Mouse (Mus musculus) cerebral cortex, adult 2 months (tissue): ENCODE measurements around the gene Arhgef17.

ENCODE experiments used
- WGBS: fragments of 180-500 bp; shearing (Covaris S2); methylation state at CpG from one replicate; pipeline ENCODE4 v1.1.7; 2018; 5-methylcytosine and 5-hydroxymethylcytosine counted together

Gene Arhgef17

DNA sequence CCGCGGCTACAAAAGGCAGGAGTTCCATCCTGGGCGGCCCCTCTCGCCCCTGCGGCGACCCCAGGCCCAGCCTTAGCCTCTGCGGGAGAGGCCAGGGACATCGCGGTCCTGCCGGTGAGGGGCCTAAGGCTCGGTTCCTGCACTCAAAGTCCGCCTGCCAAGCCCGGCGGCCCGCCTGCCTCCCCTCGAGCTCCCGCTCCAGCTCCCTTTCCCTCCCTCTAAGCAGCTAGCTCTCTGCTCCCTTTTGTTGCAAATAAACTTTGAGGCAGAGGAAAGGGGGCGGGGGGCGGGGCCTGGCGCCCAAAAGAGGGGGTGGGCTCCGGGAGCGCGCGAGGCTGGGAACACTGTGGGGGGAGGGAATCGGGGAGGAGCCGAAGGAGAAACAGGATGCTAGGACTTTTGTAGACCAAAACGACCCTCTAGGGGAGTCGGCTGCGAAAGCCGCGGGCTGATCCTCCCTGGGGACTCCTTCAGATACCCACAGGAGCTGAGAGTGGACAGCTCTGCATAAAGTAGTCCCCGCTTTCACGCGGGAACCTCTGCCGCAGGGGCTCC, at the start of gene Arhgef17:
Gene Arhgef17, minus strand, starts transcription at position 182 of the 555 bp plus-strand sequence.
- under 1% methylated on average over 35 of the region's 35 CpGs for WGBS

DNA sequence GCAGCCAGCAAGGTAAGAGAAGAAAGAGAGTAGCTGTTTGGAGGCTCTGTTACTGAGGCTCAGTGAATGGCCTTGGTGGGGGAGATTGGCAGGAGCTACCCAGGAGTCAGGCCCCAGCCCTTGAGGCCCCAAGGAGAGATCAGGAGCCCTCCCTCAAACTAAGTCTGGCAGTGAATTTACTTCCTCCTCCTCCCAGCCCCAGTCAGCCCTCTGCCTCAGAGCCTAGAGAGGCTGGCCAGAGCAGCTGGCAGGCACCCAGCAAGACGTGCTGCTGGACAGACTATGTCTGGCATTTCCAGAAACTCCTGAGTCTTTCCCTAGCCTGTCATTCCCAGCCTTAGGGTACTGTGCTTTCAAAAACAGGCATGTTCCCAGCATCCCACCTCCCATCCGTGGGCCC, 47.3 kb upstream of the Arhgef17 start:
- WGBS, result 43% methylated on average over 2 of the region's 2 CpGs

DNA sequence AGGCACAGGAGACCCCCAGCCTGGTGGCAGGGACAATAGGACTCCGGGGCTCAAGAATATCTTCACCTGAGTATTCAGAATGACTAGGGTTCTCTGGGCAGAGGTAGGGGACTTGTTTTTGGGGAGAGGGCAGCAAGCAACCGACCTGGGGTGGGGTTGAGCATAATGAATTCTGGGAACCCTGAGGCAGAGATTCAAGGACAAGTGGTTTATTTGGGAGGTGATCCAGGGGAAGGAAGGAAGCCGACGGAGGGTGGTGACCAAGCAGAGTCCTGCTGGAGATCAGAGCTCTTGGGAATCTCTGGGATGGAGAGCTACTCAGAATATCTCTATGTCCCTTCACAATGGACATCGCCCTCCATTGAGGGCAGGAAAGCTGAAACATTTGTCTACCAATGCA, 46.3 kb upstream of the Arhgef17 start:
- 86% methylated on average over 5 of the region's 5 CpGs for WGBS

DNA sequence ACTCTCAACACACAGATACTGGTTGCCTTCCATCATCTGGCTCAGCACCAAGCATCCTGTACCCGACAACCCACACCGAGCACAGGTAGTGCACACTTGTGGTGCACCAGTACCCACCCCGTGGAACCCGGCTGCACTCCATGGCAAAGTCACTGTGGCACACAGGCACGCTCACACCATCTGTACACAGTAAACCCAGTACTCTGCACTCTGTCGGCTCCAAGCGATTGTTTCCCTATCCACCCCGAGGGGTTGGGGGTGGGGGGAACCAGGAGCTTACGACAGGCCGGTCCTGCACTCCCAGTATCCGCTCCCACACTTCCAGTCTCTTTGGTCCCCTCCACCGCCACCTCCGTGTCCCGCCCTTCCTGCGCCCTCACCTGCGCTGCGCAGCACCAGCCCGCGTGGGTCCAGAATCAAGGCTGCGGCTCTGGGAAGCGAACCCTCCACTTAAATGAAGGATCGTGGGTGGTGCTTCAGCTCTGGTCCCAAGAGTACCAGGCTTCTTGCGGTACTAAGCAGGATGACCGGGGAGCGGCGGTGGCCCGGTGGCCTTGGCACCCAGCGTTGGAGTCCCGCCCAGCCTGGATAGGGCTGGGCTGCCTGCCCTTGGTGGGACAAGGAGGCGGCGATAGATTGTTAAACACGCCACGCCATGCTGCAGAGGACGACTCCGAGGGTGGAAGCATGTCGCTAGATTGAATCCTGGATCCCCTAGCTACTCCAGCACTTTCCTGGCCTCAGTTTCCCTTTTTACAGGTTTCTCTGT, 42.4 kb upstream of the Arhgef17 start, which contains the start of gene P2ry6:
Gene P2ry6, minus strand, starts transcription at position 515 of the 769 bp plus-strand sequence.
- 13% methylated on average over 35 of the region's 36 CpGs for WGBS

DNA sequence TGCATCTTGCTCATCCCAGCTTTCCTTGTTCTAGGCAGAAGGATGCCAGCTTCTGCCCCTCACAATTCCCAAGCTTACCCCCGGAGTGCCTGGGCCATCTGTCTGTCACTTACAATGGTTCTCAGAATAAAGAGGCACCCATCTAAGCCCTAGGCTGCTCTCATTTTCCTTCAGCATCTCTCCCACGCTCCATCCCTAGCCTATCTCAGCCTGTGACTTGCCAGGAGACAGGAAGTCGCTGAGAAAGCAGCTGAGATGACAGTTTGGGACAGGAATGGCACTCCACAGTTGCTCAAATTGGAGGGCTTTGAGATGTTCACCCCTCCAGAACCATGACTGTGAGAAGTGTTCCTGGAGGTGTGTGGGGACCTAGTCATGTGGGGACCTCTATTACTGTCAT, 41.0 kb upstream of the Arhgef17 start:
- 52% methylated on average over 3 of the region's 3 CpGs for WGBS

DNA sequence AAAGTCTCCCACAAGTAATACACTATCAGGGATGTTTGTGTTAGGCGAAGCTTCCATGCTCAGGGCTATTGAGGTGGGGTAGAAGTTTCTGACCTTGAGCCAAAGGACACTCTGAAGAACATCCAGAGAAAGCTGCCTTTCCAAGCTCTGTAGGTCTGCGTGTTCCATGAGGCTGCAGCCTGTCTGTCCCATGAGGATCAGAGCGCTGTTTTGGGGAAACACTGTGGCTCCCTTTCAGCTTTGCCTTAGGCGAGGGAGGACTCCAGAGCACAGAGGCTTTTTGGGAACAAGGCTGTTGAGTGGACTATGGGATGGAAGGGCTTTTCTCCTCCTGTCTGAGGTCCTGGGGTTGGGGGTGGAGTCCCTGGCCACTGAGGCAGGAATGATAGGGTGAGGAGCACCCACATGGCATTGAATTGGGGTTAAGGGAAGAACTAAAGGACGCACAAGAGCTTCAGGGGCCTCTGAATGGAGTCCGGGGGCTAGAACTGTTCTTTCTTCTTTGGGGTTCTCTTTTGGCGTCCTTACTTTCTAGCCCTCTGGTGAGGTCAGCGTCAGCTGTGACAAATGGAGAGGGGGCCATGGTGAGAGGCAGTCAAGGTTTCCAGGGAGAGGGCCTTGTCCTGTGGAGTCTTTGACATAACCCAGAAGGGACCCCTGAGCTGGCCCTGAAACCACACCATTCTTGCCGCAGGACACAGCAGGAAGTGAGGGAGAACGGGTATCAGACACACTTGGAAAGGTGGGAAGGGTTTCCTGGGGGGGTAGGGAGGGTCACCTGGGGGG, 37.2 kb upstream of the Arhgef17 start:
- WGBS, result 90% methylated on average over 10 of the region's 10 CpGs

DNA sequence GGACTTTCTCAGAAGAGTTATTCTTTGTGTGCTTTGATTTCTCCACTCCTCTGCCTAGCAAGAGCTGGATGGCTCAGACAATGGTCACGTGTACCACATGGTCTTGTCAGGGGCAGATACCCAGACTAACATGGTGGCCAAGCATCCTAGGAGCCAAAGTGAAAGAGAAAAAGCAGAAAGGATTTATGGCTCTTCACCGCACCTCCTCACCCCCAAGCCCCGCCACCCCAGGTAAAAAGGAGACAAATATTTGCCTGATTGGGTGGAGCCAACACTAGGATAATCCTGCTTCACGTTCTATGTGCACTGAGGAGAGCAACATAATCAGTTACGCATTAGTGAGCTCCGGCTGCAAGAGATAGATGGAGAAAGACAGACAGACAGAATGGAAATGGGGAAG, 36.5 kb upstream of the Arhgef17 start:
- 94% methylated on average over 6 of the region's 6 CpGs for WGBS

DNA sequence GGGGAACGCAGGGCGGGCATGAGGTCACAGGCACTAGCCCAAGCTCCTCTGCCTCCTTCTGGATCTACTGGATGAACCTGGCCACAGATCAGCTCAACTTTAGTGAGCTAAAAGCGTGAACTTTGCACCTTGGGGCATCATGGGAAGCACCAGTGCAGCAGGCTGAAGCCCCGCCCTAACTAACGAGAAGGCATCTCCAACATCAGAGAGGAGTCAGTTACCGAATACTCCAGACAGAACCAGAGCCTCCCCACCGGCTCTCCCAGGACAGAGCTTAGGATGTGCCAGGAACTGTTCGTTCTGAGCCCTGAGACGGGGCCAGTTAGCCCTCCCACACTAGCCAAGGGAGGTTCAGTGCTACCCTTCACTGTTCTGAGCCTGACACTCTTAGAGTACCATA, 35.9 kb upstream of the Arhgef17 start:
- 89% methylated on average over 9 of the region's 9 CpGs for WGBS

DNA sequence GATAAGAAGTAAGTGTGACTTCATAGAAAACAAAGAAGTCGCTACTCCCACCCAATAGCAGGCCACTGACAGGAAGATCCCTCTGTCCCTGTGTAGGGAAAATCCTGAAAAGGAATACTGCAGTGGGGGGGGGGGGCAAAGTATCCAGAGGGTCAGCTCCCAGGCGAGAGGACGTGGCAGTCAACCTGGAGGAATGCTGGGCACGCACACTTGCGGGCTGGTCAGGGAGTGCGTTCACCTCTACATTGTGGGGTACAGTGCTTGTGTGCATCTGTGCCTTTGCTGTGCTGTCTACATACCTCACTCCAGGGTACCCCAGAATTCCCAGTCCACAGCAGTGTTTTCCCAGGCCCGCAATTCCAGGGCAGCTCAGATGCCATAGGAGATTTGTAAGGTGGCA, 34.1 kb upstream of the Arhgef17 start:
- WGBS, result 90% methylated on average over 7 of the region's 7 CpGs

DNA sequence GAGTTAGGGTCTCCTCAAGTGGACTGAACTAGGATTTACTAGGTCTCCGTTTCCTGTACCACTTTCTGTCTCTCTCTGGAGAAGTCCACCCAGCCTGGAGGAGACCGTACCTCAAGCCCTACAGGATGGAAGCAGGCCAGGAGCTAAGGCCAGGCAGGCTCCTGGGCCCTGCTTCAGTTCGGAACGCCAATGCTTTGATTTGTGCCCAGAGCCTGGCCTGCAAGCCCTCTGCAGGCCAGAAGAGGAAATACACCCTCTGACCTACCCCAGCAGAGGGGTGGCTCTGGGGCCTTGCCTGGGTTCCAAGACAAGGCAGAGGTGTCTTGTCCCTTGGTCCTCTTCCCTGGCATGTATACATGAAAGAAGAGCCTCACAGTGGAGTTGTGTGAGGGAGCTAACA, 33.2 kb upstream of the Arhgef17 start:
- 42% methylated on average over 4 of the region's 4 CpGs for WGBS

DNA sequence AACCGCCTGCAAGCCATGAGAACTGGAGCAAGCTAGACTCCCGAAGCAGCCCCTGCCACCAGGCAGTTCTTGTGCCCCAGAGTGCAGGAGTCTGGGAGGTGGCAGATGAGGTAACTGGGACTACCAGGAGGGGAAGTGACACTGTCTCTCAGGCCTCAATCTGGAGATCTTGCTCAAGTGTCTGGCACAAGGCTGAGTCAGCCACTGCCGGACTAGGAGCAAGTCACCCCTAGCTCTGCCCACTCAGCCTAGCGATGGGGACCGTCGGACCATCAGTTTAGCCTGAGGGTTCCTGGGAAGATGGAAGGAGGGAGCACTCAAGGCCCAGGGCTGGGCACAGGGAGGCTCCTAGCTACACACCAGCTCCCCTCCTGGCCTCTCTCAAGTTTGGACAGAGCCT, 32.3 kb upstream of the Arhgef17 start:
- 93% methylated on average over 6 of the region's 6 CpGs for WGBS

DNA sequence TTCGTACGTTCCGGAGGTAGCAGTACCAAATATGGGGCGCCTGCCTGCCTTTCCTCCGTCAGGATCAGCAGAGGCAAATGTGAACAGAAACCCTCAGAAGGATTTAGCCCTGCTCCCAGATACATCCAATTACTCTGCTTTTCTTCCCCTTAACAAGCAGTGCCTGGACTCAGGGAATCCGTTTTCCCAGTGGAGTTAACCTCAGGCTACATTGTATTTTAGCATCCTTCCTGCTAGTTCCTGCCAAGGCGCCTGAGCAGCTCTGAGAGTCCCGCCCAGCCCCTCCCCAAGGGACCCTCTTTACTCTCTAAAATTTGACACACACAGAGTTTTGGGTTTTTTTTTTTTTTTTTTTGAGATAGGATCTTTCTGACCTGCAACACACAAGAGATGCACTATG, 31.5 kb upstream of the Arhgef17 start:
- WGBS, result 82% methylated on average over 8 of the region's 8 CpGs

DNA sequence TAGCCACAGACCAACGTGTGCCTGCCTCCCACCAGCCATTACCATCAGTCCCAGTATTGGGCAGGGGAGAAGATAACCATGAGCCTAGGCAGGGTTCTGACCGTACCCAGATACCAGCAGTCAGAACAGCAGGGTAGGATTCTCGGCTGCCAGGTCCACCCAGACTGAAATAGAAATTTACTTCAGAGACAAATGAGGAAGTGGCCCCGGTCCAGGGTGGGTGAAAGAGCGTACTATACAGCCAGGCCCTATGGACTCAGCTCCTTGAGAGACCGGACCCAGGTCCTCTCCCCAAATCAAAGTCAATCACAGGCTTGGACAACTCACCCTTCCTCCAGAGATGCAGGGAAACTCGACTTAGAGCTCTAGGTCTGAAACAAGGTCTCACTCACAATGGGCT, 29.2 kb upstream of the Arhgef17 start:
- 78% methylated on average over 7 of the region's 7 CpGs for WGBS

DNA sequence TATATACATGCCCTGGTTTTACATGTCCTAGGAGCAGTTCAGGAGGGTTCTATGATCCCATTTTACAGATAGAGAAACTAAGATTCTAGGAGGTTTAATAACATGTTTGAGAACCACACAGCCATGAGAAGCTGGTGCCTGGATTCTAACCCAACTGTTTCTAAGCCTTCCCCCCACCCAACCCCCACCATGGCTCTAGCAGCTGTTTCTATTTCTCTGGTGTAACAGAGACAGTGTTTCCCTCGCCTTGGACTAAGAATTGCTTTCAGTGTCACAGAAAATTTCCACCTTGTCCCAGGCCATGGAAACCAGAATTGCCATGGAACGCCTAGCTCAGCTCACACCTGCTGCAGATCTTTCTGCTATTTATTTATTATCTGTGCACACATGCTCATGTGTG, 28.6 kb upstream of the Arhgef17 start:
- WGBS, result 69% methylated on average over 2 of the region's 2 CpGs

DNA sequence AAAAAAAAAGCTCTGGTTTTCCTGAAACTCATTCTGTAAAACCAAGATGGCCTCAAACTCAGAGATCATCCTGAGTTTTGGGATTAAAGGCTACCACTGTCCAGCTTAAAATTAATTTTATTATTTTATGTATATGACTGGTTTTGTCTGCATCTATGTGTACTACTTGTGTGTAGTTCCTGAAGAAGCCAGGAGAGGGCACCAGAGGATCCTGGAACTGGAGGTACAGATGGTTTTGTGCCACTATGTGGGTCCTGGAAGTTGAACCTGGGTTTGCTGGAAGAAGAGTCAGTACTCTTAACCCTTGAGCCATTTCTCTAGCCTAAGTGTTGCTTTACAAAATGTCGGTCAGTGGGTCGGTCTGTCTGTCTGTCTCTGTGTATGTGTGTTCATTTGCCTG, 26.5 kb upstream of the Arhgef17 start:
- WGBS, result 96% methylated on average over 2 of the region's 2 CpGs

DNA sequence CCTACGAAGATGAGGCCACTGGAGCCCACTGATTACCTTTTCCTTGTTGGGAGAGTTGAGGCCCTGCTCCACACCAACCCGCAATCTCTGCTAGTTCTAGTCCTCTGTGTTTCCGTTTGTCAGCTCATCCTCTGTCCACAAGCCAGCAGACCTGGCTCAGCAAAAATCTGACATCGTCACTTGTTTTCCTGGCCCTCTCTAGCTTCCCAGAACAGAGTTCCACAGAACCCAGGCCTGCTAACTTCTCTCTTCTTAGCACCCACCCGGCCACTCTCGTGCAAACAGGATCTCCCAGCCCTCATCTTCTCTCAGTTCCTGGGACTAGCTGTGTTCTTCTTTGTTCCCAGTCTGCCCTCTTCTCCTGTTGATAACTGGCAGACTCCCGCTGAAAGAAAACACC, 20.8 kb upstream of the Arhgef17 start:
- WGBS, result 94% methylated on average over 7 of the region's 7 CpGs

DNA sequence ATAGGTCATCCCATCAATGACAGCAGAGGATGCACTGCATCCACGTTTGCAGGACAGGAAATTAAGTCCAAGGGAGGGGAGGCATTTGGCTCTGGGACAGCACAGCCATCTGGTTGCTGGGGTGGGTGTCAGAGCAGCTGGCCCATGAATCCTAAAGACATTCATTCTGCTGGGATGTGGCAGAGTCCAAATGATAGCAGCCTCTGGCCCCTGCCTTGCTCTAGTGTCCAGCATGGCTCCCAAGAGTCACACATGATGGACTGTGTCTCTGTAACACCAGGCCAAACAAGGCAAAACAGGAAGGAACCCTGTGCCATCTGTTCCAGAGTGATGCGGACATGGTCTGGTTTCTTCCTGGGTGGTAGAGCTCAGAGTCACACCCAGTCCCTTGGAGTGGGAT, 20.0 kb upstream of the Arhgef17 start:
- 49% methylated on average over 2 of the region's 2 CpGs for WGBS

DNA sequence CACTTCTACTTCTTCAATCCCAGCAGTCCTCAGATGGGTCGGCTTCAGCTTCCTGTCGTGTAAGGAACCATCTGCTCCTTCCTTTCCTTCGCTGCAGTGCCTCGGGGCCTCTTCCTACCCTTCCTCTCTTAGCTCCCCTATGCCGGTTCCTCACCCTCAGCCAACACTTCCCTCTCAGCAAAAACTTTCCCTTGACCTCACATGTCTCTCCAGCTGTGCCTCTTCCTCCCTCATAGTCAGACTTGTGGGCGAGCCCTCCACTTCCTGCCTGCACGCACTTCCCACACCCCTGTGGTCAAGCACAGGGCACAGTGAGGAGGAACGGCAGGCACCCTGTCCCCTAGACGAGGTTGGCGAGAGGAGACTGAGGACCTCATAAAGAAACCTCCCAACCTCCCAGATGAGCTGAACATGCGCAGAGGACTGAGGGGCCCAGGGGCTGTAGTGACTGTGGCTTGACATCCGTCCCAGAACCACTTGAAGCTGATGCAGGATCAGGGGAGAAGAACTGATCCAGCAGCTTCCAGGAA, 18.6 kb upstream of the Arhgef17 start:
- 68% methylated on average over 12 of the region's 12 CpGs for WGBS

DNA sequence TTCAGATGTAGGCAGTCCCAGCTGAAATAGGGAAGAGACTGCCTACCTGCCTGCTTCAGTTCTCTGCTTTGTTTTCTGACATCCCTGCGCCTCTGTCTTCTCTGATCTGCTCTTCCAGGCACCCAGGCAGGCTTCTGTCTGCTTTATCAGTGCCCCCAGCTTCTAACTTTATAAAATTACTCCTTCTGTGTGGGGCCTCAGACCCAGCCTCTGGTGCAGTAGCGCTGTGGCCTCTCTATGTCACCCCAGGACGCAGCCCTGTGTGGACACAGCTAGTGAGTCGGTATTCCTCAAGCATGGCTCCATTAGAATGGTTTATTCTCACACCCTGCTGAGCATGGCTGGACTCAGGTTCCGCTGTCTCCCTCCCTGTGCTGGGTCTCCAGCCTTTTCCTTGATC, 18.1 kb upstream of the Arhgef17 start:
- 85% methylated on average over 5 of the region's 5 CpGs for WGBS

DNA sequence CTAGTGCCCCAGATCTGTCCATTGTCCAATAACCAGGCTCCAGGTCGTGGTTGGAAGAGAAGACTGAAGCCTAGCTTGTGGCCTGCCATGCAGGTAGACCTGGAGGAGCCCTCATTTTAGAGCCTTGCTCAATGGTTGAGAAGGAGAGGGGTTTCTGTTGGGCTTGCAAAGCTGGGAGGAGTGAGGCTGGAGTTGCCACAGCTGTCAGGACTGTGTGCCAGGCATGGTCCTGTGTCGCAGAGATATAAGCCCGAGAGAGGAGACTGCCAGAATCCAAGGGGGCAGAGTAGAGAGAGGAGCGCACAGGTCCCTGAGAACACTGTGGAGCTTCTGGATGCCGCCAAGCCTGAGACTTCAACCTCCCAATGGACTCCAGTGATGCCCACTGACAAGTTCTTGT, 12.8 kb upstream of the Arhgef17 start:
- 86% methylated on average over 5 of the region's 5 CpGs for WGBS

DNA sequence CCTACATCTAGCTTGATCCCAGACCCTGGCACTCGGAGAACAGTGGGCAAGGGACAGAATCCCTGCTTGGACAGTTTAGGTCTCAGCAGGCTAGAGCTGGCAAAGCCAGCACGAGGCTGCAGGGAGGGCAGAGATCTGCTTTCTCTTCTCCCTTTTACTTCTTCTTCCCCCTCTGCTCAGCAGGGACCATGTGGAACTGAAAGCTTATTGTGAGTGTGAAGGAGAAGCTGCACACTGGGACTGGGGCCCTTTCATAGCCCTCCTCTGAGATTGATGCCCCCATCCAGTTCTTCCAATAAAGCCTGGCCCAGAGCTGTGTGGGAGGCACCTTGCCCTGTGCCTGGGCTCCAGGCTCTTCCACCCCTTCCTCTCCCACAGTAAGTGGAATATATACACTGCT, 12.4 kb upstream of the Arhgef17 start:
- 71% methylated on average over 2 of the region's 2 CpGs for WGBS

DNA sequence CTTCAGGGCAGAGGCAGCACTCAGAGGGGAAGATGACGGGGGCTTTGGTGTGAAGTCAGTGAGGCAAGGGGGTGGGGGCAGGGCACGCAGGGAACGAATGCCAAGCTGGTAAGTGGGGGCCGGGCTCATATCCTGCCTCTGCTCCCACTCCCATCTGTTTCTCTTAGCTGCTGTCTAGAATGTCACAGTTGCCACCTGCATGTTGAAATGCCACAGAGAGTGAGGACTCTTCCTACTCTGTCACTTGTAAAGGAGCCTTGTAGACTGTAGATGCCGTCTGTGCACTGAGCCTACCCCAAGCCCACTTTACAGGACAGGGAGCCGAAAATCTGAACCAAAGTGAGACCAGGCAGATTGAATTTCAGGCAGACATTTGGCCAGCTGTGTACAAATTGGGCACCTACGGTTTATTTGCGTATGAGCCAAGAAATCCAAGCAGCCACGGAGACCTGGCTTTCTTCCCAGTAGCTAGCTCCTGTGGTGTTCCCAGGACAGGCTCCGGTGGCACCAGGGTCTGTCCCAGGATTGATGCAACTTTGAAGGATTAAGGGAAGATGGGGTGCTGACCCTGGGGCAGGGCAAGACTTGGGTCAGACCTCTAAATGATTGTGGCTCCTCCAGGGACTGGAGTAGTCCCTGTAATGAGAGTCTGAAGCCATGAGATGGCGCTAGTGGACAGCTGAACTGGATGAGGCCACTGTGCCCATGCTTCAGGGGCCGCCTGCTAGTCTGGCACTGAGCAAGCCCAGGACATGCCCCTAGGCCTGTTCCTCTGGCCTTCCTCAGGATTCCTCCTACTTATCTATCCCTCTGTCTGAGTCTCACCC, 11.1 kb upstream of the Arhgef17 start:
- WGBS, result 12% methylated on average over 12 of the region's 12 CpGs
